Comparison of ENCODE assay signal across 9 mouse cellular contexts in the genomic region with DNA sequence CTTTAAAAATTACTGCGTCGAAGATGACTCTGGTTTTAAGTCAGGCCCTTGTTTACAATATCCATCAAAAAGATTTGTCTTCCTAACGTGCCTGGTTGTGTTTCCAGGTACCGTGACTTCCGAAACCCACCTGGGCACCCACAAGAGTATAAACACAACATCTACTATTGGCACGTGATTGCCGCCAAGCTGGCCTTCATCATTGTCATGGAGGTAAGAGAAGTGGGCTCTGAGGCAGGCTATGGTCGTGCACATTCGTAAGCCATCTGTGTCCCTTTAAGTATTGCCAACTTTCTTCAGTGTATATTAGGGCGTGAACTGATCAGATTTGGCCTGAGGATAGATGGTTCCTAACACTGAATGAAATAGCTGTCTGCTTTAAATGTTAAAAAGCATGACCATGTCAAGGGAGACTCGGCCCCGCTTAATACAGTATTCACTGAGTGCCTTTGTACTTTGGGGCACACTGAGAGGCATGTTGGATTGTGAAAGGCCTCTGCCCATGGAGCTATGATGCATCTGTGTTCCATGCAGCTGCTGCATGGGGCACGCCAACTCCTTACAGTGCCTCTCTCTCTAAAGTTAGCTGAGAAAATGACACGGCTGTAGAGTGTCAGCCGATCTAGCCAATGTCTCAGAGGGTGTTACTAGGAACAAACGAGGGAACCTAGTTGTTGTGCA.
"Had no signal": no experiment of that assay in that cellular context is flagged by ENCODE, and none has a peak within 500 bp of the region (broad histone marks: within the 10 kb centered on the region; RNA-seq: fewer than 3 reads in every experiment).

No protein-coding gene starts in this region.

- H3K4me2 ChIP-seq: kidney, embryonic 15.5 days; limb, embryonic 13.5 days had no signal

- H3K27me3 ChIP-seq: kidney, embryonic 15.5 days; limb, embryonic 13.5 days had no signal

- H3K4me1 ChIP-seq: kidney, embryonic 15.5 days had no signal

- H3K27ac ChIP-seq: kidney, embryonic 15.5 days; limb, embryonic 13.5 days; liver, embryonic 14.5 days; stomach, postnatal 0 days had no signal

- H3K9me3 ChIP-seq: kidney, embryonic 15.5 days; limb, embryonic 13.5 days had no signal

- H3K9ac ChIP-seq: kidney, embryonic 15.5 days; limb, embryonic 13.5 days; liver, embryonic 14.5 days had no signal

- H3K4me3 ChIP-seq: kidney, embryonic 15.5 days; limb, embryonic 13.5 days had no signal

- DNase-seq: kidney, adult 2 months; kidney, postnatal 14 days; left cerebral cortex, postnatal 4 days; lung, adult 18-20 months; thymus, postnatal 4 days had no signal
